Mouse (Mus musculus) ES-Bruce4 (cell line): ENCODE measurements around the gene Llgl2.

Source experiments
- CTCF ChIP-seq: IDR thresholded peaks from one replicate; pipeline ENCODE4 v1.8.1; 2011; ENCODE audit warnings: low read depth, low read length
- EP300 ChIP-seq: IDR thresholded peaks from 2 replicates; pipeline ENCODE4 v1.6.1; 2011; ENCODE audit warnings: low read depth, low read length; ENCODE audit not compliant: insufficient read depth
- POLR2A ChIP-seq: IDR thresholded peaks from one replicate; pipeline ENCODE4 v1.8.1; 2011; ENCODE audit warnings: low read length; ENCODE audit not compliant: insufficient read depth

DNA sequence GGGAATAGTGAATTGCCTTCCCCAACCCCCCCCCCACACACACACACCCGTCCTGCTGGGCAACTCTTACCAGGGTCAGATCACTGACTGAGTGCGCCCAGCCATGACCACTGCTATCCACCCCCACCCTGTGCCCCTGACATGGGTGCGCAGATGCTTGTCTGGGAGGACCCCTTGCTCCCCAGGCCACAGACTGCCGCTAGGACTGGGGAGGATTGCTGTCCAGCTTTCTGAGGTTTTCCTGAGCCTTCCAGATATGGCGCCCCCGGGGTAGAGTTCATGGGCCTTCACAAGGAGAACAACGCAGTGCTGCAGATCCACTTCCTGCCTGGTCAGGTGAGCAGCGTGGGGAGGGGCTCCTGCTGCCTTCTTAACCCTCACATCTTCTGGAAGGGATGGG lies 20.4 kb downstream of the Llgl2 start:
- no peak for TF ChIP-seq EP300
- no peak for TF ChIP-seq POLR2A
- TF ChIP-seq CTCF: no peak
